Mouse (Mus musculus): ENCODE measurements around the gene Dlgap3.

The Dlgap3 gene

DNA sequence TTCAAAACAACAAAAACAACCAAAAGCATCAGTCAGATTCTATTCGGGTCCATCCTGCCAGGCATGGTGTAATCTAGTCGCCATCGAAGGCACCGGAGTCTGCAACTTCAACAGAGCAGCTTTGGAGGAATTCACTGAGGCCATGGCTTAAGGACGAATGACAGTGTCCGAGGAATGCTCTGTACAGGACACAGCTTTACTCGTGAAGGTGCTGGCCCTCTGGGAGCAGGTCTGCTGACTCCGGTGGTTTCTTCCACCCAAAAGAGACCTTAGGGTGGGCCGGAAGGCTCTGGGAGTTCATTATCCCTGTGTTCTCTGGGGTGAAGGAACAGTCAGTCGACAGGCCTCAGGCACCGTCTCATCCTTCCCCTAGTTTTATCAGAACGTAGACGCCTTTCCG is 92.6 kb downstream of the Dlgap3 start:
- no peak for DNase-seq (ENCODE audit: inconsistent ontology term)

DNA sequence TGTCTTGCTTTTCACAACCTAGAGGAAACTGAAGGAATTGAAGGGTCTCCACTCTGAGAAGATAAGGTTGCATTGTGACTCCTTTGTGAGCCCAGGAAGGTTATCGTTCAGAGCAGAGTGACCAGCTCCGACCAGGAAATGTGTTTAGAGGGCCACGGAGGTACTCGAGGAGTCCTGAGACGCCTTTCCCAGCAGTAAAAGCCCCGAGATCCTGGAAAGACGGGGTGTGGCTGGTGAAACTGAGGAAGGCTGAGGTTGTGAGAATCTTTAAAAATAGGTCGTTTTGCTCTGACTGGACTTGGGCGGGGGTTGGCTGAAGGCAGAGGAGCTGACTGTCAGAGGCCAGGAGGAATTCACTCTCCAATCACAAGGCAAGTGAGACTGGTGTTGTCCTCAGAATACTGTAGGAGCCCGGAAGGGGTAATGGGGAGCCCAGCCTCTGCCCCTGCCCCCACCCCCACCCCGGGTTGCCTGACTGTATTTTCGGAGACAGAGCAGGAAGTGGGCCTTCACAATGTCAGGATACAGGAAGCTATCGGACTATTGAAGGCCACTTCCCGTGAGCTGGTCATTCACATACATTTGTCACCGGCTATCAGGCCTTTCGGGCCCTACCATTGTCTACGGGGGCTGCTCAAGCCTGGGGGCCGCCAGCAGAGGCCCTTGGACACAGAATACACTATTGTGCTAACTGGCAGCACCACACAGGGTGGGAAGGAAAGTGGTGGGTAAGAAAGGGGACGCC is 94.6 kb downstream of the Dlgap3 start:
- no peak for DNase-seq (ENCODE audit: inconsistent ontology term)

DNA sequence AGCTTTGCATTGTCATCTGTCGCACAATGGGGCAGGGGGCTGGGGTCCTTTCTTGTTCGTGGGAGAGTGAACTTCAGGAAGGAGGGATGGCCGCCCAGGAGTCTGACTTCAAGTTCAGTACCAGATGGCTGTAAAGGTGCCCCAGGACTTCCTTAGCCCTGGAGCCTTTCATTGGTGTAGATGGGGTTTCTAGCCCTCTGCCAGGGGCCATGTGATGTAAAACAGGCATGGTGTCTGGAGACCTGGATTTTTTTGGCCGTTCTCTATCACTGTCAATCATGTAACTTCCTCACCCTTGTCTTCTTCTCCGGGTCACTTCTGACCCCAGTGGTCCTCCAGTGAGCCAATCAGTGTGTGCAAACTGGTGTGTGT is 95.2 kb downstream of the Dlgap3 start:
- DNase-seq (ENCODE audit: inconsistent ontology term): no peak

DNA sequence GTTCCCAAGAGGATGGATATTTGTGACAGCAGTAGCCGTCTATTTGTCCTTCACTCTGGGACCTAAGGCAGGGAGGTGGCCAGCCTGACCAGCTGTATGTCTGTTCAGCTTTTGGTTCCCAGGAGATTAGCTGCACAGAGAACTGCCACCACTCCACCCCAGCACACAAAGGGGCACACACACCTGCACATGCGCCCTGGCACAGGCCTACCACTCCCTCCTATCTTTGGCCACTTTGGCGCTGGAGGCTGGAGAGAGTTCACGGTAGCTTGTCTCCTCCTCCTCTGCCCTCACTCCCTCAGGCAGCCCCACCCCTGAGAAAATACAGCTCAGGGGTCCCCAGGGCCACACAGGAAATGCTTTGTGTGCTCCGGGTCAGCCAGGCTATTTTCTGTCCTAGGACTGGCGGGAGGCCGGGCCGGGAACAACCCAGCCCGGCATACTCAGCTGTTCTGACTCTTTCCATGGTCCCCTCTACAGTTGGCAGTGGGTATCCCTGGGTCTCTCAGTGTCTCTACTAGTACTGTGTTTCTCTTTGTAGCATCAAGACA is 109.5 kb downstream of the Dlgap3 start:
- no peak for DNase-seq (ENCODE audit: inconsistent ontology term)

DNA sequence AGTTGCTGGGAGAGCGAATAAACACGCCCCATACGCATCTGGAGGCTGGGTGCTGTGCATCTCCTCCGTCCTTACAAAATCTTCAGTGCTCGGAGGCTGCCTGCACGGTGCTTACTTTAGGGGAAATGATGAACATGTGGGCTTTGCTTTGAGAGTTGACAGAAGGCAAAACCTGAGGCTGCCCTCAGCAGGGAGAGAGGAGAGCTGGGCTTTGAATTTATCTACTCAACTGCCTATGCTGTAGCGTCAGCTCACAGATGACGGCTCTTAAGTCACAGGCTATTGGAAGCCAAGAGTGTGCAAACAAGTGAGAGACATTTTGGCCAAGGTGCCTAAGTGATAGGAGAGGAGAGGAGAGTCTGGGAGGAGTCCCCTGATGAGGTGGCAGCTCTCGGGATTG is 110.2 kb downstream of the Dlgap3 start:
- DNase-seq (ENCODE audit: inconsistent ontology term): no peak

Data from Muller cell, postnatal 12 days (primary cell).